Mouse (Mus musculus) WW6 (cell line): ENCODE data around the gene Frg2f1.
A peak's percentile ranks its signal among the peaks of the same experiment; 100 is the strongest.
"Not testable (repeated sequence)": the region's sequence is repeated elsewhere in the genome, so short reads cannot be mapped to it uniquely, and the experiment has no call there.

Experiments
- DNase-seq: peaks from one replicate; pipeline ENCODE4 v3.0.0-alpha.2; 2013; ENCODE audit warnings: low read depth, low spot score

Frg2f1 gene

DNA sequence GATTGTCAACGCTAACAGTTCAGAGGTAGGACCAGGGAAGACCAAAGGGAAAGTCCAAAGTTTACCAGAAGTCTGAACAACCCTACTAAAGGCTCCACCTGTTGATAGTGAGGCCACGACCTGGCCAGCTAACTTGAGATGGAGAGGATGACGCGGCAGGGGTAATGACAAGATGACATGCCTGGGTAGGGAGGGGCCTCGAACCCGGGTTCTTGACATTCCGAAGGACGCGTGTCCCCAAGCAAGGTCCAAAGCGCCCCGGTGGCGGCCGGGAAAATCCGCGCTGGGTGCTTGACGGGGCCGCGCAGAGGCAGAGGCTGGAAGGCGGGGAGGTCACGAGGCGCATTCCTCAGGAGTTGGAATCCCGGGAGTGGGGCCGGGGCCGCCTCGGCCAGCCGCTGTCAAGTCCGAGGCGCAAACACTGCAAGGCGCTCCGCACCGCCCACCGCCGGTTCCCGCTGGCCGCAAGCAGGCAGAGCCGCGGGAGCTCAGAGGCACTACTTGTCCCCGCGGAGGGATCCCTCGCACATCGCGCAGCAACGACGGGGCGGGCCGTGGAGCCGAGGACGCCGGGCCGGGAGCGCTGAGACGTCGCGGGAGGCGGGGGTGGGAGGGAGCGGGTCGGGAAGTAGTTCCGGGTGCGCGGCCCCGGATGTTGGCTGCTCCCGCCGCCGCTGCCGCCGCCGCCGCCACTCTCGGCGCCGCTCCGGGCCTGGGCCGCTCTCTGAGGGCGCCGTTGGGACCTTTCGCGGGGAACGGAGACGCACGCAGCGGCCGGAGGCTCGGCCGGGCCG, at the start of gene Frg2f1:
Gene Frg2f1, minus strand, starts transcription at position 499 of the 794 bp plus-strand sequence.
- peak; percentile 89 for DNase-seq

DNA sequence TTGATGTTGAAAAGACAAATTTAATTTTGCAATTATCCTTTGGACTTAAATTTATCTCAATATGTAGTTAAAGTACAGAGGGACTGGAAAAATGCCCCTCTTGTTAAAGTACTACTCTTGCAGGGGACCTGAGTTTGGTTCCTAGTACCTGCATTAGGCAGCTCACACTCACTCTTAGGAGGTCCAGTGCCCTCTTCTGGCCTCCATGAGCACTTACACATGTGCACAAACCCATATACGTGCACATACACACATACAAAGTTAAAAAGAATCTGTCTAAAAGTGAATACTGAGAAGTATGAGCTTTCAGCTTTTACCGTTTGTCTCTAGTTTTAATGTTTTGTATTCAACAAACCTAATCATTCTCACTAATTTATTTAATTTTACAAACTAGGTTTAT, 48.7 kb upstream of the Frg2f1 start:
- DNase-seq = peak; percentile 3

DNA sequence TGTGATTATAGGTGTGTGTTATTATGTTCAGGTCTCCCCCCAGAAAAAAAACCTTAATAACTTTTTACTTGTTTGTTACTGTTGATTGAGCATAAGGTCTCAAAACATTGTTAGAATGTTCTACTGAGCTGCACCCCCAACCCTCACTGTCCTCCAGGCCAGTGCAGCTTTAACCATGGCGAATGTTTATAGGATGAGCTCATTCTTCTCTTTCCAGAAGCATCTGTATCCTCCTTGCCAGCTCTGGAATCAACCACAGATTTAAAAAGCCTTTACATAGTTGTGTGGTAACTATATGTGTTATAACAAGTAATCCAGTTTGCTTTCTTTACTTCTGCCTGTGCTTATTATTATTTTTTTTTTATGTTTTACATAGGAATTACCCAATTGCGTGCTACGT, 36.1 kb upstream of the Frg2f1 start:
- no peak for DNase-seq

DNA sequence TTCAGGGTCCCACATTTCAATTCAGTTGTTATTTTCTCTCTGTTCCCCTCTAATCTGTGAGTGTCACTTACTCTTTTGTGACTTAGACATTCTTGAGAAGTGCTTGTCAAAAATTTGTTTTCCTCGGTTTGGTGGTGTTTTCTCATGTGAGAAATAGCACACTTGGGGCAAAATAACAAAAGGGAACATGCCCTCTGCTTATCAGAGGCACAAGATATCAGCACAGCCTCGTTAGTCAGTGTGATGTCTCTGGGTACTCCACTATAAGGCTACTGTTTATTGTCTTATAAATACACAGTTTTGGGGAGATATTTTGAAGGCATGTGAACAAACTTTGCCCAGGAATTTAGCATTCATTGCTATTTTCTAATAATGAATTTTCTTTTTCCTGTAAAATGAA, 35.2 kb upstream of the Frg2f1 start:
- no peak for DNase-seq

DNA sequence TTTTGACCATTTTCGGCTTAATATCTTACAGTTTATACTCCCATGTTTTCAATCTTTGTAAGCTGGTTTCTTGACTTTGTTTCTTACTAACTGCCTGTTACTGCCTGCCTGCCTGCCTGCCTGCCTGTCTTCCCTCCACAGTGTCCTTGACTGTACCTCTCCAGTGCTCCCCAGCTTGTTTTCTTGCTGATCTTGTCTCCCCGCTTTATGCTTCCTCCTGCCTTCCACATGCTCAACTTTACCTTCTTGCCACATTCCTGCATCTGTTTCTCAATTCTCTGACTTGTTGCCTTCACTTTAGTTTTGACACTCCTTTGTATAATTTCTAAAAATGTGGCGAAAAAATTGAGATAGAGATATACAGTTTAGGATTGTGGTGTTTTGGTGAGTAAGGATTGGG, 33.4 kb upstream of the Frg2f1 start:
- DNase-seq = no peak

DNA sequence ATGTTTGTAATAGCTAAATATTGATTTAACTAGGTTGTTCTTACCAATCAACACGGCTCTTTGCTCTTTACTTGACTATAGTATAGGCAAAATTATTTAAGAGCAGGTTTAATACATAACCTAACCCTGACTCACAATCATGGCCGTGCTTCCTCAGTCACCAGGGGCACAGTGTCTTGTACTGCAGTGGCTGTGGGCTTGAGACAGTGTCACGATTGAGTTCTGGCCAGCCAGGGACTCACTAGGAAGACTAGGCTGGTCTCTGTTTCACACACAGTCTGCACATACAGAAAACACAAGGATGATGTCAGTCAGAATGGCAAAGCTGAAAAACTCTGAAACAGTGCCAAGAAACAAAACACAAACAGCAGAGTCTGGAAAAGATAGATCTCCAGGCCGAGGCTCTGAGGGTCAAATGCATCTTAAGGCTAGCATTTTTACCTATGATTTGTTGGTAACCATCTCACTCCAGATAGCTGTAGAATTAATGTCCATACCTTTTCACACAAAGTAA, 27.1 kb upstream of the Frg2f1 start:
- DNase-seq = no peak

DNA sequence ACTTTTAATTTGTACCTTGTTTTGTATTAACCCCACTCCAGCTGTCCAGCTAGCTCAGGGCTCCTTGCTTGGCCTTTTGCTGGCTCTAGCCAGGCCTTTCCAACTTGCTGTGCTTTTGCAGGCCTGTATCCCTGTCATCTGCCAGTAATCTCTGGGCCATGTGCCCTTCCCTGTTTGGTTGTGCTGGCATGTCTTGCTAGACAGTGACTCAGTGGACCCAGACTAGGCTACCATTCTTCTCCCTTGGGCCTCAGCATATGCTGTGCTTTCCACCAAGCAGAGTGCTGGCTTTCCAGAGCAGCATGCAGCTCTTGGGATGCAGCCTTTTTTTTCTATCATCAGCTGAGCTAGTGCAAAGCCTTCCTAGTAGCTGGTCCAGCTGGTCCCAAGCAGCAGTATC, 23.8 kb upstream of the Frg2f1 start:
- DNase-seq = no peak

DNA sequence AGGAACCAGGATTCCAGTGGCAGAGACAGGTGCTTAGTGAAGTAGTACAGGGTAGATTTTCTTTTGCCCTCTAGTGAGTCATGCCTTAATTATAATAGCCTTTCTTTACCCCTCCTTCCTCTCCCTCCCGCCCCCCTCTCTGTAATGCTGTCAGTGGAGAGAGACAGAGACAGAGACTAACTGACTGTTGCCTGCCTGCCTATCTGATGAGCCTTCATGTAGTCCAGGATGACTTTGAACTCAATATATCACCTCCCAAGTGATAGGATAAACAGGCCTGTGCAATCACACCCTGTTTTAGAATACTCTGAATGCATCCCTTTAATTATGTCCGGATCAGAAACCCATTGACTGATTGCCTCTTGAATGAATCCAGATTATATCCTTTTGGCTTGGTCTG, 16.1 kb upstream of the Frg2f1 start:
- DNase-seq = no peak

DNA sequence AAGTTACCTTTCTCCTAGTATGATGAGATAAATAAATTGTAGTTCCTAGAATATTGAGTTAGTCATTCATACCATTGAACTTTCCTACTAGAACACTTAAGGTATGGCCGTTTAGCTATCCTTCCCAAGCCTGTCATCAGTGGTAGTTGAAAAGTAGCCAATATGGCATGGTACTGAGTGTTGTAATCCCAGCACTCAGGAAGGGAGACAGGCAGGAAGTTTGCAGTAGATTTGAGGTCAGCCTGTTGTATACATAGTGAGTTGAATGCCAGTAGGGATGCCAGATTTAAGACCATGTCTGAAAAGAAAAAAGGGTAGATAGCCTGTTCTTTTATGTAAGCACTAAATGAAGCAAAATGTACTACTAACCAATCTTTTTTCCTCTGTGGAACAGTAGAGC, 11.5 kb upstream of the Frg2f1 start:
- no peak for DNase-seq

DNA sequence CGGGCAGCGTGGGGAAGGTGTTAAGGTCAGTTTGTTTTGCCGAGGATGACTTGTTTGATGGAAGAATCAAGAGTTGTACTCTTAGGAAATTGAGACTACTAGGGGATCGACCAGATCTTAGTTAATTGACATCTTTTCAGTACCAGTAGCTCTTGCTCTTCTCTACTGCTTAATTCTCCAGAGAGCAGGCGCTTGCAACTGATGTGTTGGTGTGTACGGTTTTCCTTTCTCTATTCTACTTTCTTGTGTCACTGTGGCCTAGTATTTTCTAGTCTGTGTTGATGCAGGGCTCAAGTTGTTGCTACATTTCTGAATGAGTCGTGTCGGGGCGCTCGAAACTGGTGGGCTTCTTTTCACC, 1.2 kb upstream of the Frg2f1 start:
- DNase-seq = no peak

DNA sequence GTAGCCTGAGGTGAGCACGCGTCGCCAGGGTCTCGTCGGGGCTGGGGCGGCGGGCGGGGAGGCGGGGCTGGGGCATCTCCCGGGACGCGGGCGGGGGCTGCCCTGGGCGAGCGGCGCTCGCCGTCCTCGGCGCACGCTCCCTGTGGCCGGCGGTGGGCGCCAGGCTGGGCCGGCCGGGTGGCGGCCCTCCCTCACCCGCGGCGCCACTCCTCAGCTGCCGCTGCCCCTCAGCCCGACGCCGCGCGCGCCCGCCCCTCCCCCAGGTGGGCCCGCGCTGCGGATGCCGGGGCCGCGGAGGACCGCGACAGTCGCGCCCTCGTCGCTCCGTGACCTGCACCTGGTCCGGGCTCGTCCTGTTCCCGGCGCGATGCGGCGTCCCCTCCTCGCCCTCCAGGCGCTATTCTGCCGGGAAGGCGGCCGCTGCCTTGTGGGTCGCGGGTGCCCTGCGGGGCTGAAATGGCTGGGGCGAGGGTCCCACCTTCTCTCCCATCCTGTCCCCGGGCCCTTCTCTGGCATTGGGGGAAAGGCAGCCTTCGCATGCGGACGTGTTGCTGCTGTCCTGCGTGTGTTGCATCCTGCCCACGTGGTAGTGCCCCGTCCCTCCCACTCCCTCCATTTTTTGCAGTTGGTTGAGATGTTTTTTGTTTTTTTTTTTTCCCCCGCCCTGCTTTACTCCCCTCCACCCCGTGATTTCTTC, 655 bp upstream of the Frg2f1 start:
- DNase-seq = no peak

DNA sequence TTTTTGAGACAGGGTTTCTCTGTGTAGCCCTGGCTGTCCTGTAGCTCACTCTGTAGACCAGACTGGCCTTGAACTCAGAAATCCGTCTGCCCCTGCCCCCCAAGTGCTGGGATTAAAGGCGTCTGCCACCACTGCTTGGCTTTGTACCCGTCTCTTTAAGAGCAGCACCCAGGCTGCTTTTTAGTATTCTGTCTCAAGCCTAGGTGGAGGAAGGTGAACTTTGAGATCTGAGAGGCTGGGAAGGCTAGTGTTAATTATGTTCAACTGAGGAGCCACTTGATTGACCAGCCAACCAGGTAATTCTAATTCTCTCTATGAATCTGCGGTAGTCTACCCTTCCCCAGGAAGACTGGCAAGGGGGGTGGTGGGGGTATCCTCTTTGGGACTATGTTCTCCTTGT, 1.9 kb downstream of the Frg2f1 start:
- no peak for DNase-seq

DNA sequence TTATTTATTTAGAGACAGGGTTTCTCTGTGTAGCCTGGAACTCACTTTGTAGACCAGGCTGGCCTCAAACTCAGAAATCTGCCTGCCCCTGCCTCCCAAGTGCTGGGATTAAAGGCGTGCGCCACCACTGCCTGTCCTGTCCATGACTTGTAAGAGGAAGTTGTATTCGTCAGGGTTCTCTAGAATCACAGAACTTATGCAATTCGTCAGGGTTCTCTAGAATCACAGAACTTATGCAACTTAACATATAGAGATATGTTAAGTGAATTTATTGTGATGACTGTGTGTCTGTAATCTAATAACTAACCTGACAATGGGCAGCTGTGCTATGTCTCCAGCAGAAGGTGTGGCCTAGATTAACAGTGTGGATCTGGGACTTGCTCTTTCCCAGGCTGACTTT, 2.7 kb downstream of the Frg2f1 start, which contains the start of gene Foxj3:
Gene Foxj3, plus strand, starts transcription at position 390 of the 400 bp plus-strand sequence.
- not testable (repeated sequence) for DNase-seq

DNA sequence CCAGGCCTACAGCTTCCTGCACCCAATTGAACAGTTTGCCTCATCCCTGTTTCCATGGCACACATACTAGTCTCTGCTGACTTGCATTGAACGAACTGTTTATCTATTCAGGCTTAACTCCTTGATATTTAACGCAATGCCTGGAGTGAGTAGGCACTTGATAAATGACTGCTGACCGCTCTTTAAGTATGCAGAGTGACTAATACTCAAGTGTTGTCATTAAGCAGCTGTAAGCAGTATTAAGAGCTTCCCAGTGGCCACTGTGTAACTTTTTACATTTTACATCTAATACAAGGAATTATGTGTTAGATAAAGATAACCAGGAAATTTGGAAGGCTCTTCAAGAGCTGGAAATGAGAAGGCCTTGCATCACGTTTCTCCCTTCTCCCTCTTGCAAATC, 4.2 kb downstream of the Frg2f1 start:
- no peak for DNase-seq

DNA sequence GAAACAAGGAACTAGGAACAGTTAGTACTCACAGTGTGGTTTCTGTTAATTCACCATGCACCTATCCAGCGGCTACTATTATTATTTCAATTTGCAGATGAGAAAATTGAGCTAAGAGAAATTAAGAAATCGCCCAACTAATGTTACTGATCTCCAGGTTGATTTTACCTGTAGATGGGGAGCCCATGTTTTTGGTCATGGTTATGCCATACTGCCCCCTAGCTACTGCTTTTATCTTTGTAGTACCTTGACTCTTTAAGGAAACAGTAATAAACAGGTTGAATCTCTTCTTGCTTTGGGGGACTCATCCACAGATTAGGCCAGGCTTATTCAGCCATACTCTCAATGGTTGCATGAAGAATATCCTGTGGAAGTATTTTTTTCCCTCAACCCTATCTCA, 7.5 kb downstream of the Frg2f1 start:
- DNase-seq = no peak

DNA sequence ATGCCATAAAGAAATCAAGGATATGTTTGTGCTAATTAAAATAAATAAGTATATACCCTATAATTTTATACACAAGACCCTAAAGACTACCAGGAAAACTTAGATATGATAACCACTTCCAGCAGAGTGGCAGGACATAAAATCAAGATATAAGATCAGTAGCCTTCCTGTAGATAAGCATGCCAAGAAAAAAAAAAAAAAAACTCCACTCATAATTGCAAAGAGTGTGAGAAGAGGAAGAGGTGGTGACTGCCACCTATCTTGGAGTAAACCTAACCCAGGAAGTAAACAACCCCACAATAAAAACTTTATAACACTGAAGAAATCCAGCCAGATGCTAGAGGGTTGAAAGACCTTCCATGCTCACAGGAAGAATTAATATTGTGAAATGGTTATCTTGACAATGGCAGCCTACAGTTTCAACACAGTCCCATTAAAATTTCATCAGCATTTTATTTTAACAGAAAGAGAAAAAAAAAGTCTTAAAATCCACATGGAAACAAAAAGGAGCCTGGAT, 12.9 kb downstream of the Frg2f1 start:
- DNase-seq = no peak

DNA sequence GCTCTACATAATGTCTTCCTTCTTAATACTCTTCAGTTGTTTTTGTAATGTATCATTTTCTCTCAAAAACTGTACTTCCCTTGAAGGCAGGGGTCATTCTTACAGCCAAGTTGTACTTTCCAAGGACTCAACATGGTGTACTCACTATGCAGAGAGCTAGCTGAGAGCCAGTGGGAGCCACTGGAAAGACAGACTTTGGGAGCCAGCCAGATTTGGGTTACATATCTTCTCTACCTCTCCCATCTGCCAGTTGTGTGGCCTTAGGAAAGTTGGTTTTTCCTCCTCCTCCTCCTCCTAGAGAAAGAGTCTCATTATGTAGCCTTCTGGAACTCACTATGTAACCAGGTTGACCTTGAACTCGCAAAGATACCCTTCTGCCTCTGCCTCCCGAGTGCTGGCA, 14.9 kb downstream of the Frg2f1 start:
- no peak for DNase-seq

DNA sequence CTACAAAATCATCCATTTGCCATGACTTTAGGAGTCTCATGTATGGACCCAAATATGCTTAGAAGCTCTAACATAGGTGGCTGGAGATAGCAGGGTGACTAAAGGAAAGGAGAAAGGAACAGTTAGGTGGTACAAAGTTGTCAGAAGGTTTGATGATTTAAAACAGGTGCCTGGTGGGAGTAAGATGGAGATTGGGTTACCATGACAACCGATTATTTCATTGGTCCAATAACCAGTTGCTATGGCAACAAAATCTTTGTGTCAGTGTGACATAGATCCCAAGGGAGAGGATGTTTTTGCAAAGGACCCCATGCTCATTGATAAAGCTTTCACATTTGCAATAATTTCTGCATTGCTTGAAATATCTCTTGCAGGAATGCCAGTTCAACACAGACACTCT, 15.3 kb downstream of the Frg2f1 start:
- DNase-seq = no peak

DNA sequence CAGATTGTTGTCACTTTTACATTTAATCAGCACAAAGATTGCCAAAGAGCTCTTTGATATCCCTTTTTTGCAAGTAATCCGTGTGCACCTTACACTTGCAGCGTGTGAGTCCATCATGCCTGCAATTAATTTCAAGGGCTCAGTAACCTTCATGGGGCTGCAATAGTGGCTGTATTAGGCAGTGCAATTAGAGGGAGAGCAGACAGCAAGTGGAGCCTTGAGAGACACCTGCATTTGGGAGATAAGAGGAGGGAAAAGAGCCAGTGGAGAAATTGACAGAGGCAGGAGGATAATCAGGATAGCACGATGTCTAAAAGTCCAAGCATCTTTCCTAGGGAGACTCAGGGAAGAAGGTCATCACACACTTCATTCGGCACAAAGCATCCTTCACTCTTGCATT, 15.8 kb downstream of the Frg2f1 start:
- no peak for DNase-seq

DNA sequence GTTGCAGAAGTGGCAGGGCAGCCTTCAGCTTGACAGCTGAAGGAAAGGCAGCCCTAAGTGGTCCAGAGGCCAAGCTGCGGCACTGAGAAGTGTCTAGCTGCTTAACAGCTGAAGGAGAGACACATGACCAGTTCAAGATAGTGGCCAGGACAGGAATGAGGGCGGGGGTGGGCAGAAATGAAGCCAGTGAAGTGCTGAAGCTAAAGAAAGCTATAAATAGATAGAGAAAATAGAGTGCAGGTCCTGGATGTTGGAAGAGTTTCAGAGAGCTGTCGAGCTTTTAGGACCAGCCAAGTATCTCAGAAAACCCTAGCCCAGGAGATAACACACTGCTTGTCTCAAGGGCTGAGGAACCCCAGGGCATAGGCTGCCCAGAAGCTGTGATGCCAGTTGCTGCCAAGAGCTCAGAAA, 26.6 kb downstream of the Frg2f1 start:
- no peak for DNase-seq

DNA sequence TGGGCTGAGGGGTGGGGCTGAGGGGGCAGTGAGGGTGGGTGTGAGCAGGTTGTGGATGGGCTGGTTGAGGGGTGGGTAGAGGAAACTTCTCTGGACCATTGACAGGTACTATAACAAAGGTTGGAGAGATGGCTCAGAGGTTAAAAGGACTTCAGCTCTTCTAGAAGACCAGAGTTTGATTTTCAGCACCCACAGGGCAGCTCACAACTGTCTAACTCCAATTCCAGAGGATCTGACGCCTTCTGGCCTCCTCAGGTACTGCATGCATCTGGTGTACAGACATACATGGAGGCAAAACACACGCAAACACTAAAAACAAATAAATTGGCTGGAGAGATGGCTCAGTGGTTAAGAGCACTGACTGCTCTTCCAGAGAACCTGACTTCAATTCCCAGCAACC, 27.7 kb downstream of the Frg2f1 start:
- no peak for DNase-seq

DNA sequence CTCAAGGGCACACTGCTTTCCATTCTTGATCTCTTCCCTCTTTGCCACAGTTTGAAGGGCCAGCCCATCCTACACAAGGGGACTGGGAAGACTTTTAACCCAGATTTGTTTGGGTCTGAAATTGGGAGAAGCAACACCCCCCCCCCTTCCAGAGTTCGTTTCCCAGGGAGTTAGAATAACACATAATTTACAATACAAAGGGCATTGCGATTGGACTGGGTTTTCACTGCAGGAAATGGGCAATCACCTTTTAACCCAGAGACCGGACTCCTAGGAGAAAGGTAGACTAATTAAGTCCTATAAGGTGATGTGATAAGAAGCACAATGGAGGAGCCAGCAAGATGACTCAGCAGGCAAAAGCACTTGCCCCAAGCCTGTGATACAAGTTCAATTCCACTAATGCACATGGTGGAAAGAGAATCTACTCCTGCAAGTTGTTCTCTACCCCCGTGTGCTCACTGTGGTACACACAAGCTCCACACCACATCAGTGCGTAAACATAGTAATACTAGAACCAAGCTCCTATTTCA, 40.9 kb downstream of the Frg2f1 start:
- no peak for DNase-seq

DNA sequence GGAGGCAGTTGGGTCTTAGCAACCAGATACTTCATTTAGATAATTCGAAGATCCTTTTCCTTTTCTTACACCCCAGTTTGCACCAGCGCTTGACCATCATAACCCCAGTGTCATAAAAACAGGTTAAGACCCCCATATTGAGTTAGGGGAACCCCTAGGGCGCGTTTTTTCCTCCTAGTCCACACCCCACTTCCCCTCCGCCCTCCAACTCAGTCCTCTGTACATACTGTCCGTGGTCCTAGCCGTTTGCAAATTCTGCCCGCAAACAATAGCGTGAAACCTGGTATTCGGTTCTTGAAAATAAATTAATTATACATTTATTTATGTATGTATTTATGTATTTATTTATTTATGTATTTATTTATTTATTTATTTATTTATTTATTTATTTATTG, 46.4 kb downstream of the Frg2f1 start:
- DNase-seq = no peak
